Mouse (Mus musculus): Measurements from ENCODE around the gene Kmo. TPM values are rescaled to one million over a fixed set of nuclear protein-coding genes. Genes with fewer than 3 reads are reported as not detected.

Gene Kmo
- 0.63 TPM for polyA plus RNA-seq (2014; fragmentation: Illumina TruSeq; extraction: RNeasy Lipid Tissue Mini Kit (QIAGEN cat#74804); ENCODE audit: low read depth, low replicate concordance)

GRCm38 (mm10) chr1:175619814-175620431 is at the start of gene Kmo:
TSS of gene Kmo (plus strand) at chr1:175620381.

GRCm38 (mm10) chr1:175625257-175625879 is 5.2 kb downstream of the Kmo start, which contains the start of gene Fh1:
TSS of gene Fh1 (minus strand) at chr1:175625635.

GRCm38 (mm10) chr1:175692246-175692996 is 72.2 kb downstream of the Kmo start, which contains the start of the genes Opn3 and Chml:
TSS of gene Opn3 (minus strand) at chr1:175692776.
TSS of gene Chml (minus strand) at chr1:175692901.

DNA sequence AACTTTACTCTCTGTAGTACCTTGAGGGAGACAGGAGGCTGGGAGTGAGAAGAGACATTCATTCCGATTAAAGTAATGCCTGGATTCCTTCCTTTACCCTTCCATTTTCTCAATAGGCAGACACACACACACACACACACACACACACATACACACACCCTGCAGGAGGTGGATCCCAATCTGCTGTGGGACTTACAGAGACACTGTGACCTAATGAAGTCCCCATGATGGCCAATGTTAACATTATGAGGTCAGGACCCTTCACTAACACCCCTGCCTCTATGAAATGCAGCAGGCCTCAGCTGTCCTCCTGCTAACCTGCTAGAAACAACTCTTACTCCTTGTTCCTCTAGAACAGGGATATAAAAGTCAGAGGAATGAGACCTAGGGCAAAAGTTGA is 78.1 kb downstream of the Kmo start, which contains the start of gene Wdr64:
Gene Wdr64 (plus strand): TSS at position 301 of the 400 bp plus-strand sequence.

Other genes starting within 250 kb of the Kmo start
- 4.8 TPM for gene Rgs7, start 127.9 kb upstream of the Kmo start, polyA plus RNA-seq (2014; fragmentation: Illumina TruSeq; extraction: RNeasy Lipid Tissue Mini Kit (QIAGEN cat#74804); ENCODE audit: low read depth, low replicate concordance)
- gene Fh1, start 5.3 kb downstream of the Kmo start, polyA plus RNA-seq (2014; fragmentation: Illumina TruSeq; extraction: RNeasy Lipid Tissue Mini Kit (QIAGEN cat#74804); ENCODE audit: low read depth, low replicate concordance): 555 TPM
- 1.8 TPM for gene Opn3, start 72.4 kb downstream of the Kmo start, polyA plus RNA-seq (2014; fragmentation: Illumina TruSeq; extraction: RNeasy Lipid Tissue Mini Kit (QIAGEN cat#74804); ENCODE audit: low read depth, low replicate concordance)
- 4.7 TPM for gene Chml, start 72.5 kb downstream of the Kmo start, polyA plus RNA-seq (2014; fragmentation: Illumina TruSeq; extraction: RNeasy Lipid Tissue Mini Kit (QIAGEN cat#74804); ENCODE audit: low read depth, low replicate concordance)
- gene Wdr64, start 78.2 kb downstream of the Kmo start, polyA plus RNA-seq (2014; fragmentation: Illumina TruSeq; extraction: RNeasy Lipid Tissue Mini Kit (QIAGEN cat#74804); ENCODE audit: low read depth, low replicate concordance): not detected

All from heart, adult 10 weeks (tissue).